7 mouse cellular contexts compared by ENCODE assay signal in genomic region chr17:10001071-10001591, GRCm38 (mm10).
A peak's percentile ranks its signal among the peaks of the same experiment; 100 is the strongest.
DNase-seq lines count a peak whose midpoint lies in the region; ATAC-seq lines count a peak whose summit lies in the region.

No protein-coding gene starts in this region.

- ATAC-seq in activated CD4-positive, CD25-positive, alpha-beta regulatory T cell, adult 4 months, result no peak

- peak; percentile 1 to 24 for DNase-seq in urinary bladder, postnatal 36 days (ENCODE audit: low spot score in 2 of 2)
- no peak for DNase-seq in urinary bladder, adult 2 months (ENCODE audit: low spot score)
- DNase-seq in heart, adult 9 months (ENCODE audit: low spot score in 2 of 2), result peak; percentile 34 to 56
- peak; percentile 28 to 54 for DNase-seq in lung, adult 18-20 months
- no peak for DNase-seq in c-Kit-positive CD71-positive TER-119-positive erythroid progenitor cells, embryonic 14.5 days (ENCODE audit: low spot score)
- no peak for DNase-seq in cerebellum, adult 9-11 months

Comparison
In these comparisons a context has a peak if more than half of its experiments do, and no peak if none do; other contexts are left out.
1. DNase-seq: peak in urinary bladder, postnatal 36 days (2 of 2), heart, adult 9 months (2 of 2) and lung, adult 18-20 months (2 of 2); none in urinary bladder, adult 2 months (single experiment), c-Kit-positive CD71-positive TER-119-positive erythroid progenitor cells, embryonic 14.5 days (single experiment) and cerebellum, adult 9-11 months (single experiment).